Mouse (Mus musculus): Measurements from ENCODE around the gene Stk25. TPM values are rescaled to one million over a fixed set of nuclear protein-coding genes. Genes with fewer than 3 reads are reported as not detected.

Stk25 gene
- polyA plus RNA-seq, 1 experiment = 66.3 TPM

- no peak overlapping the region for H3K27ac ChIP-seq (ENCODE audit: insufficient read depth, low read depth, low read length)
- 0 out of 2 replicates have a peak, but pooled peaks cover 3% of the 10 kb centered on the region for H3K4me1 ChIP-seq (ENCODE audit: control insufficient read depth, insufficient read depth, low read length)
- TF ChIP-seq POLR2A (IDR thresholded peaks at IDR 0.05; ENCODE audit: borderline replicate concordance, low read depth, low read length) = no peak
- TF ChIP-seq CTCF (IDR thresholded peaks at IDR 0.05; ENCODE audit: low read depth, low read length) = no peak
- H3K4me3 ChIP-seq (ENCODE audit: insufficient read depth, low read length) = no peak overlapping the region
Observed at GRCm38 (mm10) chr1:93581545-93581944, 76.9 kb downstream of the Stk25 start.

- no peak overlapping the region for H3K4me3 ChIP-seq (ENCODE audit: insufficient read depth, low read length)
- H3K4me1 ChIP-seq (ENCODE audit: control insufficient read depth, insufficient read depth, low read length) = peaks cover 6% of the 10 kb centered on the region; the same call in 1 of the 2 replicates
- no peak overlapping the region for H3K27ac ChIP-seq (ENCODE audit: insufficient read depth, low read depth, low read length)
- TF ChIP-seq POLR2A (IDR thresholded peaks at IDR 0.05; ENCODE audit: borderline replicate concordance, low read depth, low read length) (no peak), CTCF (IDR thresholded peaks at IDR 0.05; ENCODE audit: low read depth, low read length) (no peak)
Observed at GRCm38 (mm10) chr1:93577861-93578260, 80.6 kb downstream of the Stk25 start.

GRCm38 (mm10) chr1:93577066-93577465 is 81.4 kb downstream of the Stk25 start:
- TF ChIP-seq POLR2A (IDR thresholded peaks at IDR 0.05; ENCODE audit: borderline replicate concordance, low read depth, low read length) (no peak), CTCF (IDR thresholded peaks at IDR 0.05; ENCODE audit: low read depth, low read length) (no peak)
- Histone ChIP-seq H3K27ac (ENCODE audit: insufficient read depth, low read depth, low read length) (no peak overlapping the region), H3K4me3 (ENCODE audit: insufficient read depth, low read length) (no peak overlapping the region), H3K4me1 (ENCODE audit: control insufficient read depth, insufficient read depth, low read length) (peaks cover 6% of the 10 kb centered on the region; the same call in 1 of the 2 replicates)

Other genes with a start within 250 kb of the Stk25 start
- gene Hdlbp, start 179.8 kb downstream of the Stk25 start, polyA plus RNA-seq (2012; ENCODE audit: insufficient read depth, insufficient read length, missing spikeins) = 79.8 and 89.9 TPM in 2 replicates
- gene Farp2, start 146.6 kb downstream of the Stk25 start, polyA plus RNA-seq (2012; ENCODE audit: insufficient read depth, insufficient read length, missing spikeins) = 3.4 and 4.4 TPM in 2 replicates
- gene Bok, start 27.0 kb upstream of the Stk25 start, polyA plus RNA-seq (2012; ENCODE audit: insufficient read depth, insufficient read length, missing spikeins) = 0.63 TPM in 1 of 2 replicates, not detected in the other
- gene Atg4b, start 92.8 kb upstream of the Stk25 start, polyA plus RNA-seq (2012; ENCODE audit: insufficient read depth, insufficient read length, missing spikeins) = 43.8 and 51.6 TPM in 2 replicates
- 22.1 and 22.2 TPM in 2 replicates for gene Thap4, start 96.2 kb upstream of the Stk25 start, polyA plus RNA-seq (2012; ENCODE audit: insufficient read depth, insufficient read length, missing spikeins)
- gene Dtymk, start 143.3 kb upstream of the Stk25 start, polyA plus RNA-seq (2012; ENCODE audit: insufficient read depth, insufficient read length, missing spikeins) = 36.8 and 46.8 TPM in 2 replicates
- 10.7 and 12.4 TPM in 2 replicates for gene Ing5, start 145.3 kb upstream of the Stk25 start, polyA plus RNA-seq (2012; ENCODE audit: insufficient read depth, insufficient read length, missing spikeins)
- gene D2hgdh, start 166.2 kb upstream of the Stk25 start, polyA plus RNA-seq (2012; ENCODE audit: insufficient read depth, insufficient read length, missing spikeins) = 16.2 and 20.8 TPM in 2 replicates
- not detected in 2 replicates for gene Gal3st2, start 202.6 kb upstream of the Stk25 start, polyA plus RNA-seq (2012; ENCODE audit: insufficient read depth, insufficient read length, missing spikeins)